Mouse (Mus musculus) skeletal muscle tissue, postnatal 0 days (tissue): ENCODE results near the gene Tnfrsf19. TPM values are rescaled to one million over a fixed set of nuclear protein-coding genes. Genes with fewer than 3 reads are reported as not detected.

ENCODE experiments used
- polyA plus RNA-seq: library from polyadenylated mRNA; unstranded; fragments of >200 nt; fragmentation: Nextera tagmentation; extraction: Ambion mirVana; gene quantifications from 2 replicates; pipeline ENCODE4 v1.2.1, GENCODE M21; 2015

Tnfrsf19 gene
- 12.5 TPM in 2 replicates for polyA plus RNA-seq

DNA sequence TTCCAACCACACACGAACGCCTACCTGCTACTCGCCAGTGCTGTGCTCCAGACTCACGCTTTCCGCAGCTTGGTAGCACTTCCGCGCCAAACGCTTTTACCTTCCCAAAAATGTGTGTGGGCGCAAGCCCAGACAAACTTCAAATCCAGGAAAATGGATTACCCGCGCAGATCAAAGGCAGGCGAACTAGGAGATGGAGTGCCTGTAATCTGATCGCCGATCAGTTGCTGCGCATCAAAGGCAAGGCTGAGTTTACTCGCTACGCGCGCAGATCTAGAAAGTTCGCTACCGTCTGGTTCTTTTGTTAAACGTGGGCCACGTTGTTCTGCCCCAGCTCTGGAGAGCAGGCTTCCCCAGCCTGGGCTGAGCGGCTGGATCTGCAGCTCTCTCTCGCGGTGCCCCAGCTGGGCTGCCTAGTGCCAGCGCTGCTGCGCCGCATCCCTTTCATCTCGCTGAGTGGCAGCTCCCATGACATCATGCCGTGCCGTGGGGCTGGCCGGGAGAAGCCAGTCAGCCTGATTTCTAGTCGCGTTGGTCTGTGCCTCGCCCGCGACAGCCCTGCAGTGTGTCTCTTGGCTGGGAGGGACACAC lies at the start of gene Tnfrsf19:
TSS of gene Tnfrsf19 (minus strand) at position 400 of the 591 bp plus-strand sequence.

Other genes with a start within 250 kb of the Tnfrsf19 start
- gene Sacs, start 92.0 kb upstream of the Tnfrsf19 start, polyA plus RNA-seq = 2.3 and 2.7 TPM in 2 replicates
- gene Sgcg, start 212.0 kb upstream of the Tnfrsf19 start, polyA plus RNA-seq = 112 and 127 TPM in 2 replicates